Mouse (Mus musculus) heart, embryonic 14.5 days (tissue): ENCODE measurements at regions not wholly inside any gene's neighbourhood (a gene's known extent, or its start where the extent isn't known, plus 50 kb on each side); places are given as distances from the start of the nearest gene placed in this dataset.

ENCODE experiments used
- ATAC-seq: fragments of 200-750 bp; cut with Nextera tagmentation; 2 replicates; pipeline ENCODE4 v1.8.0; 2017; ENCODE audit warnings: low read depth, moderate TSS enrichment; ENCODE audit not compliant: insufficient number of reproducible peaks, insufficient read depth, low FRiP score
- H3K27ac ChIP-seq, 2 experiments: fragments of 200-500 bp in 1 of 2; fragments of 300-500 bp in 1 of 2; sonication (generic) in 1 of 2; replicated peaks in 1 of 2; 2 replicates each; pipeline ENCODE4 v1.5.1; 2012 to 2014; ENCODE audit warnings: low read depth in 2 of 2, low read length in 2 of 2, control low read depth in 1 of 2, mild to moderate bottlenecking in 1 of 2, mixed read lengths in 1 of 2; ENCODE audit not compliant: control insufficient read depth in 1 of 2, insufficient read depth in 1 of 2
- H3K27me3 ChIP-seq: fragments of 300-500 bp; sonication (generic); 2 replicates; pipeline ENCODE4 v1.6.1; 2014; ENCODE audit warnings: mild to moderate bottlenecking, low read length, control low read depth; ENCODE audit not compliant: control insufficient read depth, insufficient read depth
- H3K36me3 ChIP-seq: fragments of 300-500 bp; sonication (generic); 2 replicates; pipeline ENCODE4 v1.6.1; 2014; ENCODE audit warnings: mild to moderate bottlenecking, control low read depth, low read length, mixed read lengths; ENCODE audit not compliant: control insufficient read depth, insufficient read depth
- H3K4me1 ChIP-seq, 2 experiments: fragments of 200-500 bp in 1 of 2; fragments of 300-500 bp in 1 of 2; sonication (generic) in 1 of 2; 2 replicates each; pipeline ENCODE4 v1.6.1; 2012 to 2014; ENCODE audit warnings: low read length in 2 of 2, control low read depth in 1 of 2, mixed read lengths in 1 of 2; ENCODE audit not compliant: control insufficient read depth in 2 of 2, insufficient read depth in 2 of 2
- H3K4me2 ChIP-seq: fragments of 300-500 bp; sonication (generic); 2 replicates; pipeline ENCODE4 v1.6.1; 2014; ENCODE audit warnings: mild to moderate bottlenecking, low read length
- H3K4me3 ChIP-seq, 2 experiments: fragments of 200-500 bp in 1 of 2; fragments of 300-500 bp in 1 of 2; sonication (generic) in 1 of 2; 2 replicates each; pipeline ENCODE4 v1.5.1; 2012 to 2014; ENCODE audit warnings: low read length in 2 of 2, mild to moderate bottlenecking in 2 of 2, control low read depth in 1 of 2, low read depth in 1 of 2, moderate library complexity in 1 of 2; ENCODE audit not compliant: control insufficient read depth in 1 of 2, insufficient read depth in 1 of 2
- H3K9ac ChIP-seq: fragments of 300-500 bp; sonication (generic); 2 replicates; pipeline ENCODE4 v1.6.1; 2014; ENCODE audit warnings: mild to moderate bottlenecking, low read length
- H3K9me3 ChIP-seq: fragments of 300-500 bp; sonication (generic); 2 replicates; pipeline ENCODE4 v1.6.1; 2016; ENCODE audit warnings: low read length, control low read depth; ENCODE audit not compliant: control insufficient read depth
- WGBS: fragments of 180-500 bp; shearing (Covaris S2); extraction: QIAGEN DNeasy Blood & Tissue Kit; methylation state at CpG from one replicate; pipeline ENCODE4 v1.1.7; 2014; 5-methylcytosine and 5-hydroxymethylcytosine counted together

- WGBS: 77% methylated on average over 10 of the region's 10 CpGs
- no peak for ATAC-seq
- H3K27me3 ChIP-seq: peaks cover 27% of the 10 kb centered on the region
These were observed 154.7 kb downstream of the Opa1 start for GRCm38 (mm10) chr16:29733847-29734246.

GRCm38 (mm10) chr16:29734324-29734723, 155.2 kb downstream of the Opa1 start:
- no peaks in the 10 kb centered on the region for H3K9me3 ChIP-seq
- peak overlapping the region; percentile 63 to 81 for H3K27ac ChIP-seq
- H3K4me2 ChIP-seq: peak overlapping the region; percentile 55
- WGBS: 9% methylated on average over 1 of the region's 1 CpGs
- no peak overlapping the region for H3K9ac ChIP-seq
- H3K4me3 ChIP-seq: peak overlapping the region in 1 of 2 experiments; percentile 14; a peak in 1 of 4 replicates
- H3K27me3 ChIP-seq: peaks cover 30% of the 10 kb centered on the region
- H3K4me1 ChIP-seq: peaks cover 20 to 31% of the 10 kb centered on the region in 2 experiments
- H3K36me3 ChIP-seq: no peaks in the 10 kb centered on the region
- ATAC-seq: 0 out of 2 replicates have a peak, but pooled peaks have one; percentile 52

More at GRCm38 (mm10) chr16:29733847-29734246, 154.7 kb downstream of the Opa1 start:
- no peaks in the 10 kb centered on the region for H3K9me3 ChIP-seq
- no peak overlapping the region for H3K4me3 ChIP-seq
- H3K4me2 ChIP-seq: no peak overlapping the region
- no peak overlapping the region for H3K27ac ChIP-seq
- no peak overlapping the region for H3K9ac ChIP-seq
- H3K36me3 ChIP-seq: no peaks in the 10 kb centered on the region
- H3K4me1 ChIP-seq: peaks cover 20 to 36% of the 10 kb centered on the region in 2 experiments

GRCm38 (mm10) chr16:29734738-29735250, 155.7 kb downstream of the Opa1 start:
- H3K4me3 ChIP-seq: peak overlapping the region in 1 of 2 experiments; percentile 14; a peak in 1 of 4 replicates
- peak overlapping the region; percentile 63 to 81 for H3K27ac ChIP-seq
- peak; percentile 70 for ATAC-seq
- H3K4me1 ChIP-seq: peaks cover 17 to 27% of the 10 kb centered on the region in 2 experiments
- H3K27me3 ChIP-seq: peaks cover 30% of the 10 kb centered on the region
- H3K4me2 ChIP-seq: peak overlapping the region; percentile 55
- no peak overlapping the region for H3K9ac ChIP-seq
- H3K9me3 ChIP-seq: no peaks in the 10 kb centered on the region
- no peaks in the 10 kb centered on the region for H3K36me3 ChIP-seq
- 2% methylated on average over 12 of the region's 12 CpGs for WGBS

- 19% methylated on average over 12 of the region's 12 CpGs for WGBS
- H3K27ac ChIP-seq: peak overlapping the region; percentile 60 to 81; a peak in 2 of 4 replicates
- H3K4me2 ChIP-seq: peak overlapping the region; percentile 55
- peaks cover 12 to 20% of the 10 kb centered on the region in 2 experiments for H3K4me1 ChIP-seq
- H3K36me3 ChIP-seq: no peaks in the 10 kb centered on the region
- peaks cover 33% of the 10 kb centered on the region for H3K27me3 ChIP-seq
- no peak overlapping the region for H3K9ac ChIP-seq
- H3K4me3 ChIP-seq: no peak overlapping the region
- no peaks in the 10 kb centered on the region for H3K9me3 ChIP-seq
- no peak for ATAC-seq
These were observed 156.4 kb downstream of the Opa1 start for GRCm38 (mm10) chr16:29735371-29736008.

- peaks cover 12 to 20% of the 10 kb centered on the region in 2 experiments for H3K4me1 ChIP-seq
- no peak for ATAC-seq
- H3K4me3 ChIP-seq: no peak overlapping the region
- H3K4me2 ChIP-seq: no peak overlapping the region
- no peak overlapping the region for H3K9ac ChIP-seq
- H3K27me3 ChIP-seq: peaks cover 37% of the 10 kb centered on the region
- H3K27ac ChIP-seq: no peak overlapping the region
- H3K9me3 ChIP-seq: no peaks in the 10 kb centered on the region
- no peaks in the 10 kb centered on the region for H3K36me3 ChIP-seq
- 78% methylated on average over 9 of the region's 9 CpGs for WGBS
These were observed 157.1 kb downstream of the Opa1 start for GRCm38 (mm10) chr16:29736211-29736610.

GRCm38 (mm10) chr16:29738075-29738474, 158.9 kb downstream of the Opa1 start:
- H3K9ac ChIP-seq: no peak overlapping the region
- H3K4me2 ChIP-seq: no peak overlapping the region
- no peaks in the 10 kb centered on the region for H3K36me3 ChIP-seq
- H3K9me3 ChIP-seq: no peaks in the 10 kb centered on the region
- H3K27me3 ChIP-seq: peaks cover 29% of the 10 kb centered on the region
- WGBS: 70% methylated on average over 9 of the region's 9 CpGs
- no peak for ATAC-seq
- no peak overlapping the region for H3K27ac ChIP-seq
- peaks cover 19 to 27% of the 10 kb centered on the region in 2 experiments for H3K4me1 ChIP-seq
- no peak overlapping the region for H3K4me3 ChIP-seq

- WGBS: 5% methylated on average over 14 of the region's 14 CpGs
- H3K4me2 ChIP-seq: peak overlapping the region; percentile 34
- H3K27ac ChIP-seq: peak overlapping the region; percentile 38 to 54; a peak in 3 of 4 replicates
- H3K9me3 ChIP-seq: 0 out of 2 replicates have a peak, but pooled peaks cover 6% of the 10 kb centered on the region
- peaks cover 11 to 14% of the 10 kb centered on the region in 2 experiments for H3K4me1 ChIP-seq
- peak overlapping the region; percentile 8; the same call in 1 of the 2 replicates for H3K9ac ChIP-seq
- no peaks in the 10 kb centered on the region for H3K36me3 ChIP-seq
- no peak for ATAC-seq
- peaks cover 32% of the 10 kb centered on the region for H3K27me3 ChIP-seq
- H3K4me3 ChIP-seq: no peak overlapping the region
These were observed 163.5 kb downstream of the Opa1 start for GRCm38 (mm10) chr16:29742497-29743230.
